Mouse (Mus musculus) activated CD4-positive, CD25-positive, alpha-beta regulatory T cell, adult 4 months (primary cell): ENCODE data around the gene Trmt2b. TPM values are rescaled to one million over a fixed set of nuclear protein-coding genes. Genes with fewer than 3 reads are reported as not detected.
"Not testable (repeated sequence)": the region's sequence is repeated elsewhere in the genome, so short reads cannot be mapped to it uniquely, and the experiment has no call there.

Source experiments
- ATAC-seq: one replicate; pipeline ENCODE4 v1.8.0; 2017
- polyA plus RNA-seq, 2 experiments: library from polyadenylated mRNA; unstranded; fragments of 100-300 nt; shearing (Covaris generic); gene quantifications; one replicate each; pipeline ENCODE4 v1.2.1; 2017

Trmt2b gene
- polyA plus RNA-seq, result 10 to 100 TPM; 21.7 to 23.1 TPM

GRCm38 (mm10) chrX:134276275-134277160 lies at the start of gene Trmt2b:
TSS of gene Trmt2b (minus strand) at chrX:134276984.
- ATAC-seq, result peak; percentile 92

DNA sequence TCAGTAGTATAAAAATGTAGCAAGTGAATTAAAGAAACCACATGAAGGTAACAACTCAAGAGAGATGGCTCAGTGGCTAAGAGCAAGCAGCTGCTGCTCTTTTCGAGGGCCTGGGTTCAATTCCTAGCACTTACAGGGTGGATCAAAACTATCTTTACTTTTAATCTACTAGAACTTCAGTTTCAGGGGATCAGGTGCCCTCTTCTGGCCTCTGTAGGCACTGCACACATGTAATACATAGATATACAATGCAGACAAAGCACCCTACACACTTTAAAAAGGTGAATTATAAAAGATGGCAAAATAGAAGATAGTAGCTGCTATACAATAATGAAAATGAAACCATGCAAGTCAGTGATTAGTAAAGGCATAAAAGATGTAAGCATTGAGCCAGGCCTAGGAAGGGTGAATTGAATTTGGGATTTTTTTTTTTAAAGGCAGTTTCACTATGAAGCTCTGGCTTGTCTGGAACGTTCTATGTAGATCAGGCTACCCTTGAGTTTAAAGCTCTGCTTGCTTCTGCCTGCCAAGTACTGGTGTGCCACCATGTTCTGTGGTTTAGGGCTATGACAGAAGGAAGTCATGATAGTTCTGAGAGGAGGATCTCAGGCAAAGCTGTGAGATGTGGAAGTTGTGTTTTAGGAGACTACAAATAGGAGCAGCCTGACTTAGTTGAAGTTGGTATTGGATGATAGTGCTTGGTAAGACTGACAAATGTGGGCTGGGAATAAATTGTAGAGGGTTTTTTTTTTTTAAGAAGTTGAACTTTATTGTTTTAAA lies 42.6 kb upstream of the Trmt2b start:
- ATAC-seq, result peak; percentile 82

DNA sequence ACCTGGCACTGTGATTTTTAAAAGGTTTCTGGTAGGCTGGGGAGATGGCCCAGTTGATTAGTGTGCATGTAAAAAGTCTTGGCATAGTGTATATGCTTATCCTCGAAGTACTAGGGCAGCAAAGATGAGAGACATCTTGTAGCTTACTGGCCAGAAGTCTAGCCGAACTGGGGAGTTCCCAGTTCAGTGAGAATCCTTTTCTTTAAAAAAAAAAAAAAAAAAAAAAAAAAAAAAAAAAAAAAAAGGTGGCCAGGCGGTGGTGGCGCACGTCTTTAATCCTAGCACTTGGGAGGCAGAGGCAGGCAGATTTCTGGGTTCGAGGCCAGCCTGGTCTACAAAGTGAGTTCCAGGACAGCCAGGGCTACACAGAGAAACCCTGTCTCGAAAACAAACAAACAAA lies 34.4 kb upstream of the Trmt2b start:
- not testable (repeated sequence) for ATAC-seq

- no peak for ATAC-seq
Observed at GRCm38 (mm10) chrX:134308275-134308634, 31.5 kb upstream of the Trmt2b start.

DNA sequence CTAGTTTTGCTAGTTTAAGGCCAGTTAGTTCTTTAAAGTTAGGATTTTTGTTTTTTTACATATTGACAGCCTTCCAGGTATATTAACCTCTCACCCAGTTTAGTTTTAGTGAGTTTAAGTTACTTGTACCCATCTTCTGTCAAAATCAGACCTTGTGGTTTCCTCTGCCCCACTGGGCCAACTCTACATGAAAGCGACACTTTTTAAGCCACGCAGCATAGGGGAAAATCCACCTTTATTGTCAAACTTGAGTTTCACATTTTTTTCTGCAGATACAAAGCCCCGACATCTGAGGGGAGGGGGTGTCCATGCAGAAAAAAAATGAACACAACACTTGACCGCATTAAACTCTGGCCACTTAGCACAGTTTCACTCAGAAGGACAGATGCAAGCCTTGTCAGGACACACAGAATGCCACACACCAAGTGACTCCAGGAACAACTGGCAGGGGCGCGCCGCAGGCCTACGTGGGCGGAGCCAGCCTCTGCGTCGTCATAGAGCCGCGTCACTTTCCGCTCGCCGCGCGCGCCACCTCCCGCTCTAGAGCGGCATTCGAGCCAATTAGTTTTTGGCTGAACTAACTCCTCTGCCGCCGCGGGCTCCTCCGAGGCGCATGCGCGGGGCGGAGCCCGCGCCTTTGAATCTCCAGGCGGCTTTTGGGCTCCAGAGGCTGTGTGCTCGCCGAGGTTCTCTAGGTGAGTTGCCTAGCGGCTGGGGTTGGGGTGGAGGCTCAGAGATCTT lies 30.9 kb upstream of the Trmt2b start, which contains the start of gene Cenpi:
Gene Cenpi (plus strand): TSS at position 551 of the 741 bp plus-strand sequence.
- peak; percentile 97 for ATAC-seq

- no peak for ATAC-seq
Observed at GRCm38 (mm10) chrX:134303287-134303686, 26.5 kb upstream of the Trmt2b start.

- ATAC-seq, result no peak
Observed at GRCm38 (mm10) chrX:134300219-134300618, 23.4 kb upstream of the Trmt2b start.

- ATAC-seq, result no peak
Observed at GRCm38 (mm10) chrX:134297195-134297594, 20.4 kb upstream of the Trmt2b start.

GRCm38 (mm10) chrX:134296737-134297136 lies 20.0 kb upstream of the Trmt2b start:
- no peak for ATAC-seq

GRCm38 (mm10) chrX:134296301-134296700 lies 19.5 kb upstream of the Trmt2b start:
- no peak for ATAC-seq

DNA sequence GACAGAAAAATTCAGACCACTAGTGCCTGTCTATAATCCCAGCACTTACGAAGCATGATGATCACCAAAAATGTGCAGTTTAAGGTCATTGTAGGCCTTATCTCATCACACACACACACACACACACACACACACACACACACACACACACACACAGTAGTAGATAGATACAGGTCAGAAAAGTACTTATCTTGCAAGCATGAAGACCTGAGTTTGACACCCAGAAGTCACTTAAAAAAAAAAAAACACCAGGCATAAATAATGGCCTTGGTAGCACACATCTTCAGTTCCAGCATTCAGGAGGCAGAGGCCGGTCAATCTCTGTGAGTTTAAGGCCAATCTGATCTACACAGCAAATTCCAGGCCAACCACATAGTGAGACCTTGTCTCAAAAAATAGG lies 10.5 kb upstream of the Trmt2b start:
- no peak for ATAC-seq

- no peak for ATAC-seq
Observed at GRCm38 (mm10) chrX:134285791-134286190, 9.0 kb upstream of the Trmt2b start.

DNA sequence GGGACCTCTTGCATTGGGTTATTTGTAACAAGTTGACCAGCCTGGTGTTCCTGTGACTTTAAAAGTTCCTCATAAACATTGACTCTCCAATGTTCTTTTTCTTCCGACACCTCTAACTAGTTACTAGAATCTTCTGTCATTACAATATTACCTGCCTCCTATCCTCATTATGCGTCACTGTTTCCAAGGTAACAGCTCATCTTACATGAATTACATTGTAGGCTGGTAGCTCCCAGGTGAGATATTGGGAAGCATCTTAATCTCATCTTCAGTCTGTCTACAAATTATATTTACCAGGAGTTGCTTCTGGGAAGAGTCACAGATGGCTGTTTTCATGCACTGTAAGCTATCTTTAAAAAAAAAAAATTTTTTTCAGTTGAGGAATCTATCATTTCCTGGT lies 8.3 kb upstream of the Trmt2b start:
- ATAC-seq, result no peak

DNA sequence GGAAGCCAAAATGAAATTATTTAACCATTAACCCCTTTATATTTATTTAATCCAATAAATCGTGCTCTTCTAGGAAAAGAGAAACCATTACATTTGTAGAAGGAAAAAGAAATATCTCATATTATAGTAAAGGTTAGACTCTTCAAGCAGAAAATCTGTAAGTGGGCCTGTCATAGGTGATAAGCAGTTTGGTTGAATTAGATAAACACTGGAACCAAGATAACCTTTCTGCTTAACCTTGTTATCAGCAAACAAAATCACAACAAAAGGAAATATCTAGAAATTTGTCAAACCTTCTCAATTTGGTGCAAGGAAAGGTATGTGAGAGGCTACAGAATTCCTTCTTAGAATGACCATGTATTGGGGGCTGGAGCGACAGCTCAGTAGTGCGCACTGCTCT lies 3.7 kb upstream of the Trmt2b start:
- ATAC-seq, result no peak

DNA sequence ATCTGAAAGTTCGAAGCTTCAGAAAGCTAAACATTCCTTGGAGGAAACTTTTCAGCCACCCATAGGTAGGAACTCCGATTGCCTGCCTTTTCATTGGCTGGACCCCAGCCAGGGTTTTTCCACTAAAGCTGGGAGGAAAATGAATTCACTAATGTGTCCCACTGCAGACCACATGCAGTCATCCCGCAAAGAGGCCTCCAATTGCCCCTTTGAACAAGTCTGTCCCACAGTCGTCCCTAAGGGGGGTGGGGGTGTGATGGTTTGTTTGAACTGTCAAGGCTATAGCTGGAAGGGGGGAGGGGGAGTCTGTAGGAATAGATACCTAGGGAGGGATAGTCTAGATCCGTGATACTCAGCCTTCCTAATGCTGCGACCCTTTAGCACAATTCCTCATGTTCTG lies 1.1 kb downstream of the Trmt2b start:
- ATAC-seq, result no peak

- ATAC-seq, result no peak
Observed at GRCm38 (mm10) chrX:134262129-134262528, 14.7 kb downstream of the Trmt2b start.

GRCm38 (mm10) chrX:134261191-134261590 lies 15.6 kb downstream of the Trmt2b start:
- ATAC-seq, result no peak

DNA sequence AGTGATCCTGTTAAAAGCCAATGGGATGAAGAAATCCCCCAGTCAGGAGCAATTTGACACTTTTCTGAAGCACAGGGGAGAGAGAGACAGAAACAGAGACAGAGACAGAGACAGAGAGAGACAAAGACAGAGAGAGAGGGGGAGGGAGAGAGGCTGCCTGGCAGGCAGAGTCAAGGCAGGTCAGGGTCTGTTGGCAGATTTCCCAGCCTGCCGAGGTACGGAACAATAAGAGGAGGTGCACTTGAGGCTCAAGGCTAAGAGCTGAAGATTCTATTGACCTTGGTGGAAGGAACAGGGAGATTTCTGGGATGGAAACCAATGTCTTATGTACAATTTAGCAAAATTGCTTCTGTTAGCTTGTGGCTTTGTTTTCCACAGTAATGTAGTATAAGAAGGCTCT lies 28.6 kb downstream of the Trmt2b start:
- no peak for ATAC-seq

DNA sequence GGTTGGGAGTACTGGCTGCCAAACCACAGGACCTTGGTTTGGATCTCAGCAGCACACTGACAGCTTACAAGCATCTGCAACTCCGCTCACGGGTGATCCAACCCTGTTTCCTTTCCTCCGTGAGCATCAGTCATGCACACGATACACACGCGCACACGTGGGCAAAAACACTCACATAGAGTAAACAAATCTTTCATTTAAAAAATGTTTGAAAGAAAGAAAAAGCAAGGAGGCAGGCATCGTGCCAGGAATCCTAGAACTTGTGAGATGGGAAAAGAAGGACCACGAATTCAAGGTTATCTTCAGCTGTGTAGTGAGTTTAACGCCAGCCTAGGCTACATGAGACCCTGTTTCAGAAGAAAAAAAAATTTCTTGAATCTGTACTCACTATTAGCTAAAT lies 30.8 kb downstream of the Trmt2b start:
- no peak for ATAC-seq

DNA sequence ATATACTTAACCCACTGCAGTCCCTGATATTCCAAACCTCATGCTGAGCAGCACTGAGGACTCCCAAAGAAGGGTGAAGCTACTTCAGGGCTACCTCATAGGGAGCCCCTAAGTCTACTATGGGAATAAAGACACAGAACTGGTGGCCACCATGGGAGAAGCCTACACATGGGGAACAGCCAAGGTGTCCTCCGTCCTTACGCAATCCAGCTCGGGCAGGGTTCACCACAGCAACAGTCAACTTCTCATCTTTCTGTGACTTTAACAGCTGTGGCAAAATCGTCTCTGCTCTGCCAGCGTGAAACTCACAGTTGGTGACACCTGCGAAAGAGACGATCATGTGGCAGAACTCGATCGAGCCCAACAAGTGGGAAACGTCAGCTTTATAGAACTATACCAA lies 38.5 kb downstream of the Trmt2b start:
- ATAC-seq, result no peak

- no peak for ATAC-seq
Observed at GRCm38 (mm10) chrX:134233048-134233447, 43.7 kb downstream of the Trmt2b start.

- no peak for ATAC-seq
Observed at GRCm38 (mm10) chrX:134221856-134222255, 54.9 kb downstream of the Trmt2b start, which contains the start of gene Nox1. TSS of gene Nox1 (minus strand) at chrX:134221956.

GRCm38 (mm10) chrX:134220618-134221017 lies 56.2 kb downstream of the Trmt2b start:
- no peak for ATAC-seq
